Mouse (Mus musculus) activated CD4-positive, CD25-positive, alpha-beta regulatory T cell, adult 4 months (primary cell): ENCODE measurements around the gene Pitpna. TPM values are rescaled to one million over a fixed set of nuclear protein-coding genes. Genes with fewer than 3 reads are reported as not detected.

Source experiments
- ATAC-seq: one replicate; pipeline ENCODE4 v1.8.0; 2017
- polyA plus RNA-seq, 2 experiments: library from polyadenylated mRNA; unstranded; fragments of 100-300 nt; shearing (Covaris generic); gene quantifications; one replicate each; pipeline ENCODE4 v1.2.1; 2017

Gene Pitpna
- polyA plus RNA-seq, 2 experiments from 2014 or later = 24.3 to 47.6 TPM

DNA sequence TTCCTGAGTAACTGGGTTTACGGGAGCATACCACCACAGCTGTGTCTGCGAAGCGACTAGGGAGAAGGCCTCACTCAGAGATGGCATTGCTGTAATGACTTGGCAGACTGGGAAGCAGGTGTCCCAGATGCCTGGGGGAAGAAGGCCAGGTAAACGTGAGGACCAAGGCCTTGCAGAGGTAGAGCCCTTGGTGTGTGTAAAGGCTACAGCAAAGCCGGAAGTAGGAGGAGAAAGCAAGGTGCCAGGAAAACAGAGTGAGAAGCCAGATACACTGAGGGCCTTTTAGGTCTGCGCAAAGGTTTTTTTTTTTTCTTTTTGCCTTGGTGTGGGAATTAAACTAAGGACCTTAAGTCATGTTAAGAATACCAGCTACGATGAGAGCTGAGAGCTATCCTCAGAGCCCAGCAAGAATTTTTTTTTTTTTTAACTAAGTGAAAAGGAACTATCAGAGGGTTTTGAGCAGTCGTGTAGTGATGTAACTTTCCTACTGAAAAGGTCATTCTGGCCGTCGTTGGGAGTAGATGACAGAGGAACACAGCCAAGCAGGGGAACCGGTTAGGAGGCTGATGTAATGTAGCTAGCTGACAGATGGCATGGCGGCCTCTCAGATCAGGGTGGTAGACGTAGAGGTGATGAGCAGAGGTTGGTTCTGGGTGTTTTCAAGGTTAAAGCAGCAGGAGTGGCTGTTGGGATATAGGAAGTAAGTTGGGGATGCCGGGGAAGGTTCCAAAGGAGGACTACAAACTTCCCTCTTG lies 71.3 kb downstream of the Pitpna start:
- no peak for ATAC-seq

- ATAC-seq = no peak
Measured at GRCm38 (mm10) chr11:75660081-75660590, 72.2 kb downstream of the Pitpna start.

- ATAC-seq = no peak
Measured at GRCm38 (mm10) chr11:75660941-75661800, 73.3 kb downstream of the Pitpna start.

DNA sequence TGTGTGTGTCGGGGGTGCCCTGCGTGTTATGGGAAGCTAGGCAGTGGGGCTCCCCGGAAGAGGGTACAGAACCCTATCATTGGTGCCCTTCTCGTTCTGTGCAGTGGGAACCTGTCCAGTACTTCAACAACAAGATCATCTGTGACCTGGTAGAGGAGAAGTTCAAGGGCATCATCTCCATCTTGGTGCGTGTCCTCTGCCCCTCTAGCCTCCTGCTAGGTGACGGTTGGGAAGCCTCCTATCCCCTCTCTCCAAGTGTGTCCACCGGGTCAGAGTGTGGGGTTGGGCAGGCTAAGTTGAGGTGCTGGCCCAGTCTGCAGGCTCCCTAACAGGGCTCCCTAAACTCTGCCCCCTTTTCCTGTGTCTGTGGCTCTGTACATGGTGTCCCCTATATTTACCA lies 74.2 kb downstream of the Pitpna start:
- ATAC-seq = no peak

DNA sequence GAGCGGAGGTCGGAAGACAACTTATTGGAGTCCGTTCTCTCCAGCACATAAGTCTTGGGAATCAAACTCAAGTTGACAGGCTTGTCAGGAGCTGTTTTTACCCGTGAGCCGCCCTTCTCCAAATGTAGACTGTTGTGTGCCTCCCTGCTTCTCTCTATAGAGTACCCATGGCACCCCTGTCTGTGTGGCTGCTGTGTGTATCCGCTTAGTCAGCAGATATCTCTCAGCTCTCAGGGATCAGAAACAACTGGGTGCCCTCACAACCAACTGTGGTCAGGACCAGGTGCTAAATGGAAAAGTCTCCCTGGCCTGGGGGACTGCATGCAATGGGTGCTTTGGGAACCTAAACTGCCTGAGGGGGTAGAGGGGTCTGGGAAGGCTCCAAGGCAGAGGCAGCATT lies 78.4 kb downstream of the Pitpna start:
- ATAC-seq = no peak

- no peak for ATAC-seq
Measured at GRCm38 (mm10) chr11:75668621-75669020, 80.7 kb downstream of the Pitpna start.

- no peak for ATAC-seq
Measured at GRCm38 (mm10) chr11:75669176-75669852, 81.4 kb downstream of the Pitpna start.

DNA sequence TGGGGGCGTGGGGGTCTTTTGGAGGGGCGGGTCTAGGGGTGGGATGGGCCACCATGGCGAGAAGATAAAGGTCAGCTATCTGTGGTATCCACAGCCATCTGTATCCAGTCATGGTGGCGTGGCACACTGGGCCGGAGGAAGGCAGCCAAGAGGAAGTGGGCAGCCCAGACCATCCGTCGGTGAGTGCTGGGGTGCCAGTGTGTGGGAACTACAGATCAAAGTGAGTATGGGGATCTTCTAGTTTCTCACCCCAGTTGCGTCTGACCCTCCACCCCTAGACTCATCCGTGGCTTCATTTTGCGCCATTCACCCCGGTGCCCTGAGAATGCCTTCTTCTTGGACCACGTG lies 81.9 kb downstream of the Pitpna start:
- ATAC-seq = no peak

- ATAC-seq = no peak
Measured at GRCm38 (mm10) chr11:75671426-75672180, 83.7 kb downstream of the Pitpna start.

DNA sequence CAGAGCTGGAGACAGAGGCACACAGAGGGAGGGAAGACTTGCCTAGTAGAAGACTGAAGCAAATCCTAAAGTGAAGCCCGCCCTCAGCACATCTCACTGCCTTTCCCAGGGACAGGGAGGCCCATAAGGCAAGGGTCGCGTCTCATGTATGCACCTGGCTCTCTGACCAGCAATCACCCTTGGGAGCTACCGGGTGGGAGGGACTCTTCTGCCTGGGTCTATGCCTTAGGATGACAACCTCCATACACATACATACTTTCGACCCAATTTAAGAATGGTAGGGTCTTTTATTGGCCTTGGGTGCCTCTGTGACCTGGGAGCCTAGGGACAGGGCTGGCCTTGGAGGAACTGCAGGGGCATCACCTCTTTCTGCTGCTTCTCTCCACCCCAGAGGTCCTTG lies 85.5 kb downstream of the Pitpna start:
- no peak for ATAC-seq

GRCm38 (mm10) chr11:75674875-75675274 lies 87.0 kb downstream of the Pitpna start:
- no peak for ATAC-seq

- no peak for ATAC-seq
Measured at GRCm38 (mm10) chr11:75677881-75678746, 90.2 kb downstream of the Pitpna start.

Other genes with a start within 250 kb of the Pitpna start
- 100 to 1,000 TPM; 209 to 263 TPM for gene Rpa1, start 239.8 kb upstream of the Pitpna start, polyA plus RNA-seq
- gene Smyd4, start 239.7 kb upstream of the Pitpna start, polyA plus RNA-seq = 10 to 100 TPM; 14.0 to 18.7 TPM
- gene Serpinf1, start 165.4 kb upstream of the Pitpna start, polyA plus RNA-seq = 1 to 10 TPM; 1.8 to 3.9 TPM
- gene Serpinf2, start 148.5 kb upstream of the Pitpna start, polyA plus RNA-seq = not detected
- gene Wdr81, start 133.4 kb upstream of the Pitpna start, polyA plus RNA-seq = 1 to 10 TPM; 5.2 to 7.3 TPM
- gene Tlcd2, start 126.4 kb upstream of the Pitpna start, polyA plus RNA-seq = 10 to 100 TPM in 1 of 2 experiments, 1 to 10 TPM in 1; 5.6 to 16.0 TPM
- 10 to 100 TPM; 33.9 to 38.7 TPM for gene Prpf8, start 101.3 kb upstream of the Pitpna start, polyA plus RNA-seq
- not detected for gene Rilp, start 78.0 kb upstream of the Pitpna start, polyA plus RNA-seq
- under 1 TPM; 0.42 to 0.47 TPM for gene Scarf1, start 74.6 kb upstream of the Pitpna start, polyA plus RNA-seq
- 10 to 100 TPM; 18.3 to 18.7 TPM for gene Slc43a2, start 56.4 kb upstream of the Pitpna start, polyA plus RNA-seq
- 100 to 1,000 TPM; 109 to 120 TPM for gene Inpp5k, start 42.9 kb downstream of the Pitpna start, polyA plus RNA-seq
- gene Myo1c, start 62.4 kb downstream of the Pitpna start, polyA plus RNA-seq = 10 to 100 TPM; 15.7 to 25.1 TPM
- gene Crk, start 91.2 kb downstream of the Pitpna start, polyA plus RNA-seq = 10 to 100 TPM; 12.0 to 13.8 TPM
- 100 to 1,000 TPM; 479 to 486 TPM for gene Ywhae, start 144.8 kb downstream of the Pitpna start, polyA plus RNA-seq
- not detected for gene Doc2b, start 208.0 kb downstream of the Pitpna start, polyA plus RNA-seq